Comparison of ENCODE assay signal across 8 mouse cellular contexts in the genomic region with DNA sequence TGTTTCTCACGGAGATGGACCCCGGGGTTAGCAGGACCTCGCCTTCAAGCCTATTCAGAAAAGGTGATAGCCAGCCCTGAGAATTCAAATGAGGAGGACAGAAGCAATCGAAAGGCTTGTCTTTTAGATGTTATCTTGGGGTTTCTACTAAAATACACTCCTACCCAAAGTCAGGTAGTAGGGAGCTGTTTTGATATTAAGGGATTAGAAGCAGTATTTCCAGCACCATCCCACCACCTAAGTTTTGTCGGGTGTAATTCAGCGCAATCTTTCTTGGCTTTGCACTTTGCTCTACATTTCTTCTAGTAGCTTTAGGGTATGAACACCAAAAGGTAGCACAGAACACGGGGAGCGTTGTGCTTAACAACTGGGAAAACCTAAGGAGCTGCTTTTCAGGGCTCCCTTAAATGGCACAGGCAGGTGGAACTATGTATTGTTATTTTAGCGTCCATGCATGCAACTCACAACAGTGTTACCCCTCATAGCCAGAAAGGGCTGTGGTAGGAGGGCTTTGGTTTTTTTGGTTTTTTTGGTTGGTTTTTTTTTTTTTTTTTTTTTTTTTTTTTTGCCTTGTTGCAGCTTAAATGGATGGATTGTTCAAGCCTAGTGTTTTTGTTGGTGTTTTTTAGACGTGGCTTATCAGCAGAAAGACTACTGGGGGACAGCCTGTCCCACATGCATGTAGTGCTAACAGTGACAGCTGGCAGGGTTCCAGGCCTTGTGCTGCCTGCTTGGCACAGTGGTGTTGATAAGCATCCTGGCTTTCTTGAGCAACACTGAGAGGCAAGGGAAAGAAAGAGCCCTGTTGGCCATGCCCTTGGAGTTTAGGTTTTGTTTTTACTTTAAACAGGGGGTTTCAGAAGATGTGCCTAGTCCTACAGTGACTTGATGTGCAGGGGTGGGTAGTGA. TPM values are rescaled to one million over a fixed set of nuclear protein-coding genes. Genes with fewer than 3 reads are reported as not detected.
DNase-seq lines count a peak whose midpoint lies in the region; ATAC-seq and TF ChIP-seq lines count a peak whose summit lies in the region.

No protein-coding gene starts in this region.

- no peaks in the 10 kb centered on the region for H3K27me3 ChIP-seq in G1E (ENCODE audit: insufficient read depth, low read length)
- no peaks in the 10 kb centered on the region for H3K27me3 ChIP-seq in embryonic facial prominence, embryonic 11.5 days (ENCODE audit: control insufficient read depth, insufficient read depth, low read length)
- H3K27me3 ChIP-seq in hindbrain, embryonic 15.5 days, result no peaks in the 10 kb centered on the region
- no peaks in the 10 kb centered on the region for H3K27me3 ChIP-seq in liver, embryonic 14.5 days (ENCODE audit: control insufficient read depth, insufficient read depth, low read length)

- no peak overlapping the region for H3K27ac ChIP-seq in embryonic facial prominence, embryonic 11.5 days (replicated peaks; ENCODE audit: low read depth, low read length)
- H3K27ac ChIP-seq in hindbrain, embryonic 15.5 days (replicated peaks), result peak overlapping the region; percentile 95
- H3K27ac ChIP-seq in liver, embryonic 14.5 days, result peak overlapping the region; percentile 50

- peaks cover 45% of the 10 kb centered on the region for H3K4me1 ChIP-seq in G1E (ENCODE audit: insufficient read depth, low read depth, low read length)
- no peaks in the 10 kb centered on the region for H3K4me1 ChIP-seq in embryonic facial prominence, embryonic 11.5 days (ENCODE audit: control insufficient read depth, insufficient read depth, low read length)
- H3K4me1 ChIP-seq in hindbrain, embryonic 15.5 days (replicated peaks), result peaks cover 35% of the 10 kb centered on the region
- peaks cover 15 to 19% of the 10 kb centered on the region in 2 experiments for H3K4me1 ChIP-seq in liver, embryonic 14.5 days (replicated peaks; ENCODE audit: control insufficient read depth in 2 of 2, insufficient read depth in 2 of 2, low read length in 1 of 2)

- no peaks in the 10 kb centered on the region for H3K9me3 ChIP-seq in G1E (replicated peaks)
- H3K9me3 ChIP-seq in embryonic facial prominence, embryonic 11.5 days (replicated peaks; ENCODE audit: control insufficient read depth, low read length), result no peaks in the 10 kb centered on the region
- H3K9me3 ChIP-seq in hindbrain, embryonic 15.5 days, result no peaks in the 10 kb centered on the region
- H3K9me3 ChIP-seq in liver, embryonic 14.5 days (ENCODE audit: control insufficient read depth, low read length), result no peaks in the 10 kb centered on the region

- no peak for ATAC-seq in G1E (ENCODE audit: extremely low read depth, insufficient number of reproducible peaks, low FRiP score, poor library complexity, severe bottlenecking)
- ATAC-seq in embryonic facial prominence, embryonic 11.5 days (replicated peaks; ENCODE audit: insufficient number of reproducible peaks, low FRiP score, low TSS enrichment, low read depth), result no peak
- ATAC-seq in hindbrain, embryonic 15.5 days (ENCODE audit: low FRiP score, low read depth), result no peak
- no peak for ATAC-seq in liver, embryonic 14.5 days (ENCODE audit: insufficient read depth)

- 17% methylated on average over 10 of the region's 10 CpGs for WGBS in embryonic facial prominence, embryonic 11.5 days
- WGBS in hindbrain, embryonic 15.5 days, result 16% methylated on average over 10 of the region's 10 CpGs
- 16% methylated on average over 10 of the region's 10 CpGs for WGBS in liver, embryonic 14.5 days (ENCODE audit: insufficient replicate concordance)

- intact Hi-C loops in gastrocnemius, postnatal 14 days (cut with DNase I; ENCODE audit: low total_unique reads), result no loop called here

- peak overlapping the region; percentile 65 for H3K9ac ChIP-seq in embryonic facial prominence, embryonic 11.5 days (replicated peaks; ENCODE audit: low read length)
- peak overlapping the region; percentile 68 for H3K9ac ChIP-seq in hindbrain, embryonic 15.5 days
- peak overlapping the region; percentile 75 for H3K9ac ChIP-seq in liver, embryonic 14.5 days (replicated peaks)

- DNase-seq in gastrocnemius, postnatal 14 days, result peak; percentile 35
- no peak for DNase-seq in gastrocnemius, adult 8-10 months (ENCODE audit: low spot score in 2 of 2)
- peak; percentile 50 for DNase-seq in G1E (ENCODE audit: low spot score)
- no peak for DNase-seq in embryonic facial prominence, embryonic 11.5 days (ENCODE audit: low spot score)
- peak; percentile 37 to 47 (median 45) for DNase-seq in liver, embryonic 14.5 days (ENCODE audit: low read depth in 3 of 3, low spot score in 3 of 3)
- DNase-seq in ovary, postnatal 36 days (ENCODE audit: low spot score), result peak; percentile 54
- DNase-seq in urinary bladder, postnatal 4 days (ENCODE audit: low spot score in 2 of 2), result no peak

- peak overlapping the region; percentile 87 for H3K4me2 ChIP-seq in embryonic facial prominence, embryonic 11.5 days (ENCODE audit: low read depth, low read length)
- H3K4me2 ChIP-seq in hindbrain, embryonic 15.5 days, result peak overlapping the region; percentile 76
- peak overlapping the region; percentile 95 for H3K4me2 ChIP-seq in liver, embryonic 14.5 days (ENCODE audit: low read depth)

- peak overlapping the region; percentile 79 for H3K4me3 ChIP-seq in G1E (ENCODE audit: low read depth, low read length)
- H3K4me3 ChIP-seq in embryonic facial prominence, embryonic 11.5 days (ENCODE audit: low read depth, low read length), result peak overlapping the region; percentile 68
- peak overlapping the region; percentile 61 for H3K4me3 ChIP-seq in hindbrain, embryonic 15.5 days
- H3K4me3 ChIP-seq in liver, embryonic 14.5 days (ENCODE audit: insufficient read depth in 1 of 2, low read depth in 2 of 2, low read length in 2 of 2), result peak overlapping the region; percentile 85

- TF ChIP-seq EP300 in liver, embryonic 14.5 days (IDR thresholded peaks at IDR 0.05; ENCODE audit: low read depth), result peak; percentile 39; the same call in 1 of the 2 replicates

- peaks cover 51% of the 10 kb centered on the region for H3K36me3 ChIP-seq in G1E (replicated peaks)
- no peaks in the 10 kb centered on the region for H3K36me3 ChIP-seq in embryonic facial prominence, embryonic 11.5 days (replicated peaks; ENCODE audit: control insufficient read depth, insufficient read depth, low read depth, low read length)
- H3K36me3 ChIP-seq in hindbrain, embryonic 15.5 days, result peaks cover 23% of the 10 kb centered on the region
- peaks cover 3% of the 10 kb centered on the region; the same call in 1 of the 2 replicates for H3K36me3 ChIP-seq in liver, embryonic 14.5 days (replicated peaks; ENCODE audit: control insufficient read depth, insufficient read depth, low read depth)

- no peak for TF ChIP-seq CTCF in G1E (IDR thresholded peaks at IDR 0.05; ENCODE audit: low read depth, low read length)
- TF ChIP-seq CTCF in liver, embryonic 14.5 days (IDR thresholded peaks at IDR 0.05; ENCODE audit: low read depth), result no peak

RNA-seq across cellular contexts. Expression of a gene that starts 1.1 kb away (rescaled TPM):
- total RNA-seq in gastrocnemius, postnatal 14 days (2021), result 1 to 10 TPM; 4.1 to 4.7 TPM
- total RNA-seq in gastrocnemius, adult 8-10 months (2022), result 1 to 10 TPM; 4.4 to 6.1 (median 5.0) TPM
- total RNA-seq in G1E (2014; fragmentation: Nextera tagmentation) (3.3 and 13.2 TPM in 2 replicates), G1E (2017) (22.3 and 25.6 TPM in 2 replicates)
- polyA plus RNA-seq in G1E (2012), result 25.0 and 27.9 TPM in 2 replicates
- polyA plus RNA-seq in embryonic facial prominence, embryonic 11.5 days (2014; fragmentation: Nextera tagmentation; extraction: Ambion mirVana), result 25.4 and 32.4 TPM in 2 replicates
- polyA plus RNA-seq in hindbrain, embryonic 15.5 days (2015; fragmentation: Nextera tagmentation; extraction: Ambion mirVana), result 59.2 and 62.3 TPM in 2 replicates
- polyA plus RNA-seq in liver, embryonic 14.5 days (2012; rRNA removed), result 7.4 and 8.8 TPM in 2 replicates
- polyA plus RNA-seq in liver, embryonic 14.5 days (2014; fragmentation: Nextera tagmentation; extraction: Ambion mirVana), result 8.1 and 9.1 TPM in 2 replicates

RNA-seq across cellular contexts. Expression of a gene that starts 15.4 kb away (rescaled TPM):
- total RNA-seq in gastrocnemius, postnatal 14 days (2021), result under 1 TPM; 0.16 to 0.43 TPM
- total RNA-seq in gastrocnemius, adult 8-10 months (2022), result under 1 TPM in 2 of 4 experiments, not detected in 2; 0.13 to 0.29 TPM
- total RNA-seq in G1E (2014; fragmentation: Nextera tagmentation), result 0.24 and 0.38 TPM in 2 replicates
- total RNA-seq in G1E (2017), result 0.64 and 0.93 TPM in 2 replicates
- polyA plus RNA-seq in G1E (2012), result 0.03 and 0.07 TPM in 2 replicates
- polyA plus RNA-seq in embryonic facial prominence, embryonic 11.5 days (2014; fragmentation: Nextera tagmentation; extraction: Ambion mirVana), result 0.21 and 0.25 TPM in 2 replicates
- 0.54 and 0.79 TPM in 2 replicates for polyA plus RNA-seq in hindbrain, embryonic 15.5 days (2015; fragmentation: Nextera tagmentation; extraction: Ambion mirVana)
- 0.40 and 0.48 TPM in 2 replicates for polyA plus RNA-seq in liver, embryonic 14.5 days (2012; rRNA removed)
- polyA plus RNA-seq in liver, embryonic 14.5 days (2014; fragmentation: Nextera tagmentation; extraction: Ambion mirVana), result 0.57 and 0.76 TPM in 2 replicates

RNA-seq across cellular contexts. Expression of a gene that starts 24.7 kb away (rescaled TPM):
- 10 to 100 TPM; 57.0 to 60.7 TPM for total RNA-seq in gastrocnemius, postnatal 14 days (2021)
- 10 to 100 TPM; 62.6 to 75.8 (median 72.8) TPM for total RNA-seq in gastrocnemius, adult 8-10 months (2022)
- total RNA-seq in G1E (2014; fragmentation: Nextera tagmentation) (37.2 and 46.2 TPM in 2 replicates), G1E (2017) (18.8 and 22.6 TPM in 2 replicates)
- polyA plus RNA-seq in G1E (2012), result 196 and 267 TPM in 2 replicates
- polyA plus RNA-seq in embryonic facial prominence, embryonic 11.5 days (2014; fragmentation: Nextera tagmentation; extraction: Ambion mirVana), result 13.3 and 15.7 TPM in 2 replicates
- 30.4 and 36.2 TPM in 2 replicates for polyA plus RNA-seq in hindbrain, embryonic 15.5 days (2015; fragmentation: Nextera tagmentation; extraction: Ambion mirVana)
- 10.7 and 15.3 TPM in 2 replicates for polyA plus RNA-seq in liver, embryonic 14.5 days (2012; rRNA removed)
- polyA plus RNA-seq in liver, embryonic 14.5 days (2014; fragmentation: Nextera tagmentation; extraction: Ambion mirVana), result 8.7 and 10.7 TPM in 2 replicates

RNA-seq across cellular contexts. Expression of a gene that starts 28.5 kb away (rescaled TPM):
- 10 to 100 TPM; 25.7 to 26.0 TPM for total RNA-seq in gastrocnemius, postnatal 14 days (2021)
- total RNA-seq in gastrocnemius, adult 8-10 months (2022), result 10 to 100 TPM; 26.2 to 30.7 (median 27.3) TPM
- total RNA-seq in G1E (2014; fragmentation: Nextera tagmentation) (4.9 and 7.3 TPM in 2 replicates), G1E (2017) (8.0 and 12.1 TPM in 2 replicates)
- 13.2 and 16.2 TPM in 2 replicates for polyA plus RNA-seq in G1E (2012)
- 7.2 and 10.3 TPM in 2 replicates for polyA plus RNA-seq in embryonic facial prominence, embryonic 11.5 days (2014; fragmentation: Nextera tagmentation; extraction: Ambion mirVana)
- polyA plus RNA-seq in hindbrain, embryonic 15.5 days (2015; fragmentation: Nextera tagmentation; extraction: Ambion mirVana), result 16.6 and 17.3 TPM in 2 replicates
- 5.2 and 6.4 TPM in 2 replicates for polyA plus RNA-seq in liver, embryonic 14.5 days (2012; rRNA removed)
- polyA plus RNA-seq in liver, embryonic 14.5 days (2014; fragmentation: Nextera tagmentation; extraction: Ambion mirVana), result 4.4 and 5.4 TPM in 2 replicates

RNA-seq across cellular contexts. Expression of a gene that starts 32.6 kb away (rescaled TPM):
- total RNA-seq in gastrocnemius, postnatal 14 days (2021), result under 1 TPM; 0.14 to 0.22 TPM
- under 1 TPM in 1 of 4 experiments, not detected in 3; 0.17 TPM for total RNA-seq in gastrocnemius, adult 8-10 months (2022)
- total RNA-seq in G1E (2014; fragmentation: Nextera tagmentation), result 0.29 and 0.75 TPM in 2 replicates
- total RNA-seq in G1E (2017), result 0.23 and 0.38 TPM in 2 replicates
- 0.07 and 0.08 TPM in 2 replicates for polyA plus RNA-seq in G1E (2012)
- polyA plus RNA-seq in embryonic facial prominence, embryonic 11.5 days (2014; fragmentation: Nextera tagmentation; extraction: Ambion mirVana), result 0.67 and 0.93 TPM in 2 replicates
- polyA plus RNA-seq in hindbrain, embryonic 15.5 days (2015; fragmentation: Nextera tagmentation; extraction: Ambion mirVana), result 0.56 and 0.61 TPM in 2 replicates
- polyA plus RNA-seq in liver, embryonic 14.5 days (2012; rRNA removed), result 0.02 and 0.05 TPM in 2 replicates
- not detected in 2 replicates for polyA plus RNA-seq in liver, embryonic 14.5 days (2014; fragmentation: Nextera tagmentation; extraction: Ambion mirVana)

Comparison
In these comparisons a context has a peak if more than half of its experiments do, and no peak if none do; other contexts are left out.
1. DNase-seq: peak in gastrocnemius, postnatal 14 days (single experiment), G1E (single experiment), liver, embryonic 14.5 days (3 of 3) and ovary, postnatal 36 days (single experiment); none in gastrocnemius, adult 8-10 months (0 of 2), embryonic facial prominence, embryonic 11.5 days (single experiment) and urinary bladder, postnatal 4 days (0 of 2).
2. Peak in every context shown above with its lines, with median percentiles within 50 percentile points of each other: H3K4me3 ChIP-seq, H3K4me2 ChIP-seq and H3K9ac ChIP-seq.